Mouse (Mus musculus) layer of hippocampus, adult 9-10 months (tissue): ENCODE results near the gene Rheb.
"Not testable (repeated sequence)": the region's sequence is repeated elsewhere in the genome, so short reads cannot be mapped to it uniquely, and the experiment has no call there.

ENCODE experiments used
- DNase-seq: peaks from one replicate; pipeline ENCODE4 v3.0.0; 2022; ENCODE audit warnings: low spot score

Rheb gene

GRCm38 (mm10) chr5:24792961-24793360 is 49.5 kb downstream of the Rheb start:
- DNase-seq: no peak

GRCm38 (mm10) chr5:24782957-24783356 is 59.5 kb downstream of the Rheb start:
- no peak for DNase-seq

GRCm38 (mm10) chr5:24781048-24781447 is 61.4 kb downstream of the Rheb start:
- no peak for DNase-seq

- no peak for DNase-seq
Measured at GRCm38 (mm10) chr5:24779881-24780512, 62.4 kb downstream of the Rheb start.

- DNase-seq: no peak
Measured at GRCm38 (mm10) chr5:24779321-24779720, 63.1 kb downstream of the Rheb start.

- no peak for DNase-seq
Measured at GRCm38 (mm10) chr5:24778843-24779140, 63.6 kb downstream of the Rheb start.

- DNase-seq: no peak
Measured at GRCm38 (mm10) chr5:24778082-24778842, 64.2 kb downstream of the Rheb start.

GRCm38 (mm10) chr5:24776681-24777080 is 65.7 kb downstream of the Rheb start:
- DNase-seq: no peak

- not testable (repeated sequence) for DNase-seq
Measured at GRCm38 (mm10) chr5:24774549-24774948, 67.9 kb downstream of the Rheb start.

GRCm38 (mm10) chr5:24757816-24758215 is 84.6 kb downstream of the Rheb start, which contains the start of gene Crygn:
Gene Crygn, minus strand, starts transcription at chr5:24758008.
- DNase-seq: no peak

GRCm38 (mm10) chr5:24756931-24757330 is 85.5 kb downstream of the Rheb start:
- no peak for DNase-seq
